Mouse (Mus musculus): Measurements from ENCODE around the gene Ptgs1. TPM values are rescaled to one million over a fixed set of nuclear protein-coding genes. Genes with fewer than 3 reads are reported as not detected.
A peak's percentile ranks its signal among the peaks of the same experiment; 100 is the strongest.
"Not testable (repeated sequence)": the region's sequence is repeated elsewhere in the genome, so short reads cannot be mapped to it uniquely, and the experiment has no call there.

Gene Ptgs1
- 0.09 TPM in 1 of 2 replicates, not detected in the other for polyA plus RNA-seq (2012)

DNA sequence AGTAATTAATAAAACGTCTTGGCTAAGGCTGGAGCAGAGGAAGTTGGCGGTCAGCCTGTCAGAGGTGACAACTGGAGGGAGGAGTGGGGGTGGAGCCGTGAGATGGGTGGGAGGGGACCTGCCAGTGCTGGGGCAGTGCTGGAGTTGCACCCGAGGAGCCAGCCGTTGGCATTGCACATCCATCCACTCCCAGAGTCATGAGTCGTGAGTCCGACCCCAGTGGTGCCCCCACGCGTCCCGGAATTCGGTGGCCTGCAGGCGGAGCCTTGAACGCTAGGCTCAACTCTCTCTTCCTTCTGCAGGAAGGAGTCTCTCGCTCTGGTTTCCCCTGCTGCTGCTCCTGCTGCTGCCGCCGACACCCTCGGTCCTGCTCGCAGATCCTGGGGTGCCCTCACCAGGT is at the start of gene Ptgs1:
Ptgs1 (plus strand) TSS at position 61 of the 400 bp plus-strand sequence.
- Histone ChIP-seq H3K9me3 (ENCODE audit: control insufficient read depth, low read length) (no peaks in the 10 kb centered on the region), H3K36me3 (ENCODE audit: control insufficient read depth) (no peaks in the 10 kb centered on the region), H3K4me1 (ENCODE audit: control insufficient read depth) (peaks cover 6% of the 10 kb centered on the region), H3K4me3 (replicated peaks) (peak within 1 kb of the TSS; percentile 42), H3K27me3 (ENCODE audit: control insufficient read depth) (peaks cover 24% of the 10 kb centered on the region)
- TF ChIP-seq GATA1 (IDR thresholded peaks at IDR 0.05; ENCODE audit: low read length) (no peak), TAL1 (IDR thresholded peaks at IDR 0.05; ENCODE audit: low read length) (no peak)

DNA sequence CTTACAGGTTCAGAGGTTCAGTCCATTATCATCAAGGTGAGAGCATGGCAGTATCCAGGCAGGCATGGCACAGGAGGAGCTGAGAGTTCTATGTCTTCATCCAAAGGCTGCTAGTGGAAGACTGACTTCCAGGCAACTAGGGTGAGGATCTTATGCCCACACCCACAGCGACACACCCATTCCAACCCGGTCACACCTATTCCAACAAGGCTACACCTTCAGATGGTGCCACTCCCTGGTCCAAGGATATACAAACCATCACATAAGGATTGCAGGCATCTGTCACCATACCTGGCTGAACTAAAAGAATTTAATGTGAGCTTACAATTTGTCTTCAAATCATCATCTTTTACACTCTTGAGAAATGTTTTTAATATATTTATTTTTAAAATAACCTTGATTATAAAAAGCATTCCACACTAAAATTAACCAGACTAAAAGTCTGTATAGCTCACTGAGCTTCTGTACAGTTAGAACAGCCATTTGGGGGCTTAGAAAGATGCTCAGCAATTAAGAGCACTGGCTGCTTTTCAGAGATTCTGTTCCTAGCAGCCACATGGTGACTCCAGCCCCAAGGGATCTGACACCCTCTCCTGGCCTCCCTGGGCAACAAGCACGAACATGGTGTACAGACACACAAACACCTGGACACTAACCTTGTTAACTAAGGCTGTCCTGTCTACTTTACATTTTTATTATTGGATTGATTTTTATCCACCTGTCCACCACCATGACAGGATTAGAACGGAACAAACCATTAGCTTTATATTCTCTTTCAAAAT is 48.4 kb upstream of the Ptgs1 start:
- Histone ChIP-seq H3K36me3 (ENCODE audit: control insufficient read depth) (peaks cover 69% of the 10 kb centered on the region), H3K4me3 (replicated peaks) (peak overlapping the region; percentile 65), H3K4me1 (ENCODE audit: control insufficient read depth) (peaks cover 44% of the 10 kb centered on the region)
- H3K27me3 ChIP-seq (ENCODE audit: control insufficient read depth); H3K9me3 ChIP-seq (ENCODE audit: control insufficient read depth, low read length): not testable (repeated sequence)

DNA sequence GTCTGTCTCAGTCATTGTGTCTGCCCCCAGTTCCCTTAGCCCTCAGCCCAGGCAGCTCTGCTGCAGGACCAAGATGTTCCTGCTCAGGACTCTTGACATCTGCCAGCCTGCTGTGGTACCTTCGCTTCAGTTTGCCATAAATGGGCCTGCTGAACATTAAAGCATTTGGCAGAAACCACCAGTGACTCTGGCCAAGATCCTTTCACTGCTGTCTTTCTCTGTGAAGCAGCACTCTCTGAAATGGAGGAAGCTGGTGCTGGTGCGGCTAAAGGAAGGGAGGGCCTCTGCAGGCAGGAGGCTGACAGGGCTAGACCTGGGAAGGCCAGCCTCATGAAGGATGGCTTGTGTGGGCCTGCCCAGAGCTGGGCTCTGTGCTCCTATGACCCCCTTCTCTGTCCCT is 46.9 kb upstream of the Ptgs1 start:
- no peaks in the 10 kb centered on the region for H3K27me3 ChIP-seq (ENCODE audit: control insufficient read depth)
- peaks cover 55% of the 10 kb centered on the region for H3K36me3 ChIP-seq (ENCODE audit: control insufficient read depth)
- H3K9me3 ChIP-seq (ENCODE audit: control insufficient read depth, low read length), result peaks cover 3% of the 10 kb centered on the region; the same call in 1 of the 2 replicates
- TF ChIP-seq TAL1 (IDR thresholded peaks at IDR 0.05; ENCODE audit: low read length) (no peak), GATA1 (IDR thresholded peaks at IDR 0.05; ENCODE audit: low read length) (no peak)
- H3K4me1 ChIP-seq (ENCODE audit: control insufficient read depth), result peaks cover 44% of the 10 kb centered on the region
- H3K4me3 ChIP-seq (replicated peaks), result no peak overlapping the region

DNA sequence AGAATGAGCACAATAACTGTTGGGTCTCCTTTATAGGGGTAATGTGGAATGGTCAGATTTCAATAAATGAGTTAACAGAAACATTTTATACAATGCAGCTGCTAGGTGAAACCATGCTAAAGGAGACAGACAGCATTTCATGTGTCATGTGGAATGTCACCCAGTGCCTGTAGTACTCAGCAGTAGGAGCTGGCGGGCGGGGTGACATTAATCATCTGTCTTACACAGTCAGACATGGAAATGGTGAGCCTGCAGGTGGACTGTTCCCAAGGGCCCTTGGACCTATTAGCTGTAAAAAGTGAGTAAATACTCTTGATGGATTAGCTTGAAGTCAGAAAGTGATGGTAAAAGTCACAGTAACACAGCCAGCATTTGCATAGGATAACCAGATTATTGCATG is 46.0 kb upstream of the Ptgs1 start:
- Histone ChIP-seq H3K27me3 (ENCODE audit: control insufficient read depth) (no peaks in the 10 kb centered on the region), H3K36me3 (ENCODE audit: control insufficient read depth) (peaks cover 50% of the 10 kb centered on the region), H3K4me1 (ENCODE audit: control insufficient read depth) (peaks cover 45% of the 10 kb centered on the region), H3K4me3 (replicated peaks) (no peak overlapping the region), H3K9me3 (ENCODE audit: control insufficient read depth, low read length) (peaks cover 3% of the 10 kb centered on the region; the same call in 1 of the 2 replicates)
- no peak for TF ChIP-seq TAL1 (IDR thresholded peaks at IDR 0.05; ENCODE audit: low read length)
- no peak for TF ChIP-seq GATA1 (IDR thresholded peaks at IDR 0.05; ENCODE audit: low read length)

DNA sequence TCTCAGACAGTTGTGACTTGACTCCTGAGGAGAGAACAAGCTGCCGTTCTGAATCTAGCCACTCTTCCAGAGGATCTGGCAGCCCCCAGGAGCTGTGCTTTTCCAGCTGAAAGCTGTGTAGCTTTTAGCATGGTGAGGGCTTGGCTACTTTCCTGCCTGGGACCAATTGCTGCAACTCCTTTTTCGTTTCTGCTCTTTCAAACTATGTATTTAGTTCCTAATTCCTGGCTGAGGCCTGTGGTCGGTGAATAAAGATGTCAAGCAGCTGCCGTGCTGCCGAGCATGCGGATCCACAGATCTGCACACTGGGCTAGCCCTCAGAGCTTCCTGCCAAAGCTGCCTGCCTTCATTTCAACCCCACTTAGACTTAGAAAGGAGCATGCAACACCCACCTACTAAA is 45.4 kb upstream of the Ptgs1 start:
- TF ChIP-seq GATA1 (IDR thresholded peaks at IDR 0.05; ENCODE audit: low read length) (no peak), TAL1 (IDR thresholded peaks at IDR 0.05; ENCODE audit: low read length) (no peak)
- Histone ChIP-seq H3K4me3 (replicated peaks) (no peak overlapping the region), H3K27me3 (ENCODE audit: control insufficient read depth) (no peaks in the 10 kb centered on the region), H3K36me3 (ENCODE audit: control insufficient read depth) (peaks cover 49% of the 10 kb centered on the region), H3K9me3 (ENCODE audit: control insufficient read depth, low read length) (peaks cover 3% of the 10 kb centered on the region; the same call in 1 of the 2 replicates), H3K4me1 (ENCODE audit: control insufficient read depth) (peaks cover 42% of the 10 kb centered on the region)

DNA sequence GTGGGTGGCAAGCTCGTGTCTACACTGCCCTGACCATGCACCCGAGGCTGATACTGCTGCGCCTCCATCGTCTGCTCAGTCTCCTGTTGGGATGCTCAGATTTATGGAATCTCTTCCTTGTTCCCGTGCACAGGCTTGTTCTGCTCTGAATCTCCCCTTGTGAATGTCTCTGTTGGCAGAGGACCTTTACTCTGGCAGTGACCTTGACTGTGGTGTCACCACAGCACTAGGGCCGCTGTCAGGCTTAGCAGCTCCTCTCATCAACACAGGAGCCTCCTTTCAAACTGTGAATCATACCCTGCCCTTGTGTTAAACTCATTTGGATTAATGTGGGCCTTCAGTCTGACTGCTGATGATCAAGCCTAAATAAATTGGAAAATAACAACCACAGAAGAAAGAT is 41.0 kb upstream of the Ptgs1 start:
- Histone ChIP-seq H3K36me3 (ENCODE audit: control insufficient read depth) (peaks cover 47% of the 10 kb centered on the region), H3K4me1 (ENCODE audit: control insufficient read depth) (peaks cover 22% of the 10 kb centered on the region)
- H3K9me3 ChIP-seq (ENCODE audit: control insufficient read depth, low read length); H3K27me3 ChIP-seq (ENCODE audit: control insufficient read depth); H3K4me3 ChIP-seq (replicated peaks): not testable (repeated sequence)

DNA sequence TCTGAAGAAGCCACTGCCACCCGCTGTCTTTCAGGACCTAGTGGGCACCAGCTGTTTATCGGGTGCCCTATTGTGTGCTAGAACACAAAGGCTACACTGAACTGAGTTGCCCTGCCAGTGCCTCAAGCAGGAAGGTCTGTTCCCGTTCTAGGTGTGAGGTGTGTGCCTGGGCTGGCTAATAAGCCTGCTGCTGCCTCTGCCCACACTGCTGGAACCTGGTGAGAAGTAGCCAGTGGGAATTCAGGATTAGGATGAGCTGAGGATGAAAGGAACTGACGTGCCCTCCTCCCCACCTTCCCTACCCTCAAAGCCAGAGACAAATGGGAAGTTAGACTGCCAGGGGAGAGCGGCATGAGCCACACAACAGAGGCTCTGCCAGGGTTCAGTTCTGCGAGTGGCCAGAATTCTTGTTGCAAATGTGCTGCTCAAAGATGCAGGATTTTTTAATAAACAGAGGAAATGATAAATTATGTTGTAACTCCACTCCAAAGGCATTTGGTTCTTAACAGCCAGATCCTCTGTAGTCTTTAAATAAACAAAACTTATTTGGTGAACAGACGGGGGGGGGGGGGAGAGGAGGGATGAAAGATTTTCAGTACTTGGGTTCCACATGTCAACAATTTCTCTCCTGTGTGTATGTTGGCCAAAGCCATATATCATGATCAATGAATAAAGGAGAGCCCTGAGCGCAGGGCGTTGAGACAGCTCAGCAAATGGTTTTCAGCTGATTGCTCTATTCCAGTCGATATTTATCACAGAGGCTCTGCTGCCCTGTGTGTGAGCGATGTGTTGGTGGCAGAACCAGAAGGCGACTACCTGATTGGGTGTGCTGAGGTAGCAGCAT is 38.9 kb upstream of the Ptgs1 start:
- H3K36me3 ChIP-seq (ENCODE audit: control insufficient read depth), result peaks cover 33% of the 10 kb centered on the region
- H3K4me3 ChIP-seq (replicated peaks), result no peak overlapping the region
- no peaks in the 10 kb centered on the region for H3K27me3 ChIP-seq (ENCODE audit: control insufficient read depth)
- peaks cover 31% of the 10 kb centered on the region for H3K4me1 ChIP-seq (ENCODE audit: control insufficient read depth)
- no peaks in the 10 kb centered on the region for H3K9me3 ChIP-seq (ENCODE audit: control insufficient read depth, low read length)
- TF ChIP-seq GATA1 (IDR thresholded peaks at IDR 0.05; ENCODE audit: low read length) (no peak), TAL1 (IDR thresholded peaks at IDR 0.05; ENCODE audit: low read length) (no peak)

DNA sequence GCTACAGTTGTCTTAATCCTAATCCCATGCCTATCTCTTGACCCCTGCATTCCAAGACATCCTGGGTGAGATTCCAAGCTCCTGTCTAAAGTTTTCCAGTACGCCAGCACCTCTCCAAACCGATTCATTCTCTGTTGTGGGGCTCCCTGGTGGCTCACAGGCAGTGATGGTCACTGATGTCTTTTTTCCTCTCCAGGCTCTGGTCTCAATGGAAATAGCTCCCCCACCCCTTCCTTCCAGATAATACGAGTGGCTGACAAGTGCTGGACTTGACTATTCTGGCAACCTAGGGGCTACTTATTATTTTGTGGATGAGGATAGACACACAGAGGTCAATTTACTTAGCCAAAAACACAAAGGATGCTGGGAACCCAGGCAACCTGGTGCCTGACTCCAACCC is 33.2 kb upstream of the Ptgs1 start:
- H3K27me3 ChIP-seq (ENCODE audit: control insufficient read depth), result peaks cover 14% of the 10 kb centered on the region
- peaks cover 12% of the 10 kb centered on the region for H3K36me3 ChIP-seq (ENCODE audit: control insufficient read depth)
- H3K9me3 ChIP-seq (ENCODE audit: control insufficient read depth, low read length), result no peaks in the 10 kb centered on the region
- no peak for TF ChIP-seq GATA1 (IDR thresholded peaks at IDR 0.05; ENCODE audit: low read length)
- TF ChIP-seq TAL1 (IDR thresholded peaks at IDR 0.05; ENCODE audit: low read length), result no peak
- H3K4me1 ChIP-seq (ENCODE audit: control insufficient read depth), result peaks cover 78% of the 10 kb centered on the region
- peak overlapping the region; percentile 69 for H3K4me3 ChIP-seq (replicated peaks)
